Mouse (Mus musculus): ENCODE results near the gene Rnf150.

GRCm38 (mm10) chr8:82874102-82874501, 10.9 kb downstream of the Rnf150 start:
- TF ChIP-seq CTCF (IDR thresholded peaks at IDR 0.05; ENCODE audit: control insufficient read depth, insufficient read depth, insufficient read length) (no peak), MYOG (IDR thresholded peaks at IDR 0.05; ENCODE audit: control insufficient read depth, extremely low read depth, insufficient read length) (no peak), CEBPB (IDR thresholded peaks at IDR 0.05; ENCODE audit: low read depth) (no peak)

All from C2C12 (cell line).